Mouse (Mus musculus): ENCODE data around the gene Myo3a. TPM values are rescaled to one million over a fixed set of nuclear protein-coding genes. Genes with fewer than 3 reads are reported as not detected.

The Myo3a gene
- not detected for total RNA-seq (2023)

DNA sequence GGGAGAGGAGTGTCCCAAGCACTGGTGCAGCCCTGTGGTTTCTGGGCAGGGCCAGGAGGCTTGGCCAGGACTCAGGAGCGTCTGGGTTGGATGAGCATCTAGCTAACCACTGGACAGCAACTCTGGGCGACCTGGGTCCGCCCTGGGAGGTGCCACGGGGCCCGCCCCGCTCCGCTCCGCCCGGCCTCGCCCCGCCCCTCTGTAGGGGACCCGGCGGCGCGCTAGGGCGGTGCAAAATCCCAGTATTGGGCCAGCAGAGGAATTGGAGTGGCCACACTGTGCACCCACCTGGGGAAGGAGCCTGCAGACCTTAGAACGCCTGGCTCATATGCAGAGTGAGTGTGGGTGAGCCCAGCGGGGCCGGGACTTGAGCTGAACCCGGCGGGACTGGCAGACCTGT lies at the start of gene Myo3a:
Gene Myo3a (plus strand): TSS at position 196 of the 400 bp plus-strand sequence.

DNA sequence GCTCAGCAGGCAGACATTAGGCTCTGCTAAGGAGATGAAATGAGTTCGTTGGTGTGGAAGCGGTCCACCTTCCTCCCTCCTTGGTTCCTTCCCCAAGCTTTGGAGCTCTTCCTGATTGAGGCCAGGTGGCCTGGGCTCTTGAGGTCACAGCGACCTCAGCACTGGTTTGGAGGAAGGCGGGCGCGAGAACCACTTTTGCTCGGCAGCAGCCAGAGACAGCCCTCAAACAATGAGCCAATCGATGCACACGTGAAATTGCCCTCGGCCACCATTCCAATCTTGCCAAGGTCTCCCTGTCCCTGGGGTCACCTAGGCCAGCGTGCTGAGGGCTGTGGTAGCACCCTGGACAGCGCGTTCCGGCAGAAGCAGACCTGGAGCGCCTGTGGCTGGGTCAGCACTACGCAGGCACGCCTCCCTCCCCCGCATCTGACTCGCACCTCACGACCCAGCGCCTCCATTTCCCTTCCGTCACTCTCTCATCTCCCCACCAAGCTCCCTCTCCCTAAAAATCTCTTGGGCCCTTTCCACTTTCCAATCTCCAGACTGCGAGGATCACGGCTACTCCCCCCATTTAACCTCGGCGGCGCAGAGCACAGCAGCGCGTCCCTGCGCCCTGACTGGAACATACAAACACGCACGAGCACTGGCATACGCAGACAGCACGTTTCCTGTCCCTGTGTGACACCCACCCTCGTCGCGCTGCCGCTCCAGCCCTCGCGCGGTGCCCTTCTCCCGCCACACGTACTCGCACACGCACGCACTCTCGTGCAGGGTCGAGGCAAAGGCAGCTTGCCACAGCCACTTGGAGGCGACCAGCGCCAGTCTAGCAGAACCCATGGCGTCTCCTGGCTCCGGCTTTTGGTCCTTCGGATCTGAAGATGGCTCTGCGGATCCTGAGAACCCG lies 394.8 kb downstream of the Myo3a start, which contains the start of gene Gad2:
Gene Gad2 (plus strand): TSS at position 378 of the 904 bp plus-strand sequence.

